Mouse (Mus musculus): ENCODE results near the gene Eepd1.

DNA sequence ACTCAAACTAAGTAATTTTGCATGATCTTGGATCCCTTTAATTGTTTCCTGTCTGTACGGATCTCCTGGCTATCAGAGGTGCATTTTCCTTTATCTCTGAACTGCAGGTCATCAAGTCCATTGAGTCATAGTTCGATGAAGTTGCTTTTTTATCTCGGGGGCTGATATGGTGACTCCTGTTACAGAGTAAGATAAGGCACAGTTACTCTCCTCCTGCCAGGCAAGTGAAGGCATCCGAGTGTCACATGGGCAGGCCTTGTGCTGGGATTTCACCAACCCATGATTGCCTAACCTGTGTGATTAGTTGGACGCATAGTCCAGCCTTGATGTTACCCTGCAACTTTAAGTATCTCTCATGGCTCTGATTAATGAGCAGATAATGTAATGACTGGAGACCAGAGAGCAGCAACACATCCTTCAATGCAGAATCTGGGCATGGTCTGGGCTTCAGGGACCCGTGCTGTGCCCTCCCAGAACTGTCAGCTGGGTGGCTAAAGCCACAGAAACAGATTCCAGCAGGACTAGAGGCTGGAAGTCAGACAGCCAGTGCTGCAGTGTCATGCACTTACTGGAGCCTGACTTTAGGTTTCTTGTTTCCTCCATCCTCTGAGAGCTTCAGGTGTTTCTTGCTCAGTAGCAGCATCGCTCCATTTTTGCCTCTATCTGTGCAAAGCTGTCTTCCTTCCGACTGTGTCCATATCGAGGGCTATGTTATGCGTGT lies 20.4 kb upstream of the Eepd1 start:
- TF ChIP-seq CTCF (IDR thresholded peaks at IDR 0.05; ENCODE audit: insufficient read depth, low read depth, low read length) (no peak), POLR2A (IDR thresholded peaks at IDR 0.05; ENCODE audit: insufficient read depth, low read depth, low read length) (no peak)
